ENCODE assay signal across 8 mouse cellular contexts in the genomic region with DNA sequence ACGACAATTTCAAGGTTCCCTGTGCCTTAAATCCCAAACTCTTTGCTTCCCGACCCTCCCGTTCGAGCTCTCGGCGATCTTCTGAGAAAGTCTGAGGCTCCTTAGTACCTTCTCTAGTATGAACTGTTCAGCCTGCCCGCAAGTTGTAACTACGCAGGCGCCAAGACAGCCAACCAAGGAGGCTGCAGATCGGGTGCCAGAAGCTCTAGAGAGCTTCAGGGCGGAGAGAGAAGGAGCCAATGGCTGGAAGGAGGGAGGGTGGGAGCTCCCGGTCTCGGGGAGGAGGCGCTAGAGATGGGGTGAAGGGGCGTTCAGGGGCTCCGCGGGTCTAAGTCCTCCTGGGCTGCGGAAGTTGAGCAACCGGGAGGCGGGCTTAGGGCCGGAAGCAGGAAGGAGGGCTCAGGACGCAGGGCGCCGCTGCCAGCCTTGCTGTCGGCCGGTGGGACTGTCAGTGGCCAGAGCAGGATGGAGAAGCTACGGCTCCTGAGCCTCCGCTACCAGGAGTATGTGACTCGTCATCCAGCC. TPM values are rescaled to one million over a fixed set of nuclear protein-coding genes. Genes with fewer than 3 reads are reported as not detected.
A peak's percentile ranks its signal among the peaks of the same experiment; 100 is the strongest.
DNase-seq lines count a peak whose midpoint lies in the region; ATAC-seq and TF ChIP-seq lines count a peak whose summit lies in the region.

No protein-coding gene starts in this region.

- peak overlapping the region; percentile 90 for H3K4me2 ChIP-seq in embryonic facial prominence, embryonic 15.5 days (replicated peaks)
- H3K4me2 ChIP-seq in limb, embryonic 14.5 days (replicated peaks; ENCODE audit: low read depth, low read length, severe bottlenecking): peak overlapping the region; percentile 99
- H3K4me2 ChIP-seq in midbrain, postnatal 0 days (ENCODE audit: low read depth, low read length, poor library complexity, severe bottlenecking): peak overlapping the region; percentile 90

- DNase-seq in 416B (ENCODE audit: low read depth): peak; percentile 99
- peak; percentile 97 for DNase-seq in heart, adult 8-10 months (ENCODE audit: low spot score)
- DNase-seq in kidney, adult 9 months: peak; percentile 99
- peak; percentile 98 for DNase-seq in limb, embryonic 14.5 days (ENCODE audit: low spot score)
- DNase-seq in midbrain, postnatal 0 days (ENCODE audit: low spot score): peak; percentile 99
- peak; percentile 80 to 86 for DNase-seq in spleen, postnatal 14 days (ENCODE audit: low spot score in 2 of 2)

- peak overlapping the region; percentile 96 for H3K4me3 ChIP-seq in bone marrow, adult 2 months (replicated peaks; ENCODE audit: control insufficient read depth, low read depth, low read length)
- peak overlapping the region; percentile 81 for H3K4me3 ChIP-seq in embryonic facial prominence, embryonic 15.5 days (replicated peaks)
- peak overlapping the region; percentile 63 for H3K4me3 ChIP-seq in limb, embryonic 14.5 days (replicated peaks; ENCODE audit: low read length)
- H3K4me3 ChIP-seq in midbrain, postnatal 0 days (ENCODE audit: low read depth, low read length): peak overlapping the region; percentile 60

- no peak for TF ChIP-seq CTCF in bone marrow, adult 2 months (IDR thresholded peaks at IDR 0.05; ENCODE audit: control insufficient read depth, insufficient read depth, low read length)
- peak; percentile 31; the same call in 1 of the 2 replicates for TF ChIP-seq CTCF in midbrain, postnatal 0 days (IDR thresholded peaks at IDR 0.05)

- H3K27me3 ChIP-seq in embryonic facial prominence, embryonic 15.5 days: peaks cover 21% of the 10 kb centered on the region
- no peaks in the 10 kb centered on the region; the same call in 1 of the 2 replicates for H3K27me3 ChIP-seq in limb, embryonic 14.5 days (ENCODE audit: control insufficient read depth, insufficient read depth, low read length)
- peaks cover 1% of the 10 kb centered on the region; the same call in 1 of the 2 replicates for H3K27me3 ChIP-seq in midbrain, postnatal 0 days (ENCODE audit: insufficient read depth, low read length)

- peak overlapping the region; percentile 90 for H3K27ac ChIP-seq in bone marrow, adult 2 months (ENCODE audit: control insufficient read depth, insufficient read depth, low read depth, low read length, poor library complexity)
- peak overlapping the region; percentile 96 for H3K27ac ChIP-seq in embryonic facial prominence, embryonic 15.5 days (replicated peaks)
- H3K27ac ChIP-seq in limb, embryonic 14.5 days (replicated peaks; ENCODE audit: low read depth, low read length): peak overlapping the region; percentile 83
- H3K27ac ChIP-seq in midbrain, postnatal 0 days (ENCODE audit: low read depth, low read length): peak overlapping the region; percentile 74

- peak; percentile 95 for ATAC-seq in embryonic facial prominence, embryonic 15.5 days (ENCODE audit: insufficient number of reproducible peaks, low FRiP score, low TSS enrichment, low read depth)
- peak; percentile 93 for ATAC-seq in limb, embryonic 14.5 days (ENCODE audit: low FRiP score, low read depth)
- peak; percentile 94 for ATAC-seq in midbrain, postnatal 0 days (ENCODE audit: low FRiP score)

- under 1% methylated on average over 29 of the region's 29 CpGs for WGBS in bone marrow, adult 2 months
- WGBS in embryonic facial prominence, embryonic 15.5 days: 0% methylated on average over 29 of the region's 29 CpGs
- WGBS in limb, embryonic 14.5 days: 0% methylated on average over 25 of the region's 29 CpGs
- 2% methylated on average over 29 of the region's 29 CpGs for WGBS in midbrain, postnatal 0 days

- no peaks in the 10 kb centered on the region for H3K9me3 ChIP-seq in embryonic facial prominence, embryonic 15.5 days (replicated peaks)
- H3K9me3 ChIP-seq in limb, embryonic 14.5 days (ENCODE audit: control insufficient read depth, low read length): no peaks in the 10 kb centered on the region
- H3K9me3 ChIP-seq in midbrain, postnatal 0 days (ENCODE audit: low read length): no peaks in the 10 kb centered on the region

- peaks cover 30% of the 10 kb centered on the region for H3K36me3 ChIP-seq in embryonic facial prominence, embryonic 15.5 days
- H3K36me3 ChIP-seq in limb, embryonic 14.5 days (ENCODE audit: control insufficient read depth, insufficient read depth, low read length): peaks cover 15% of the 10 kb centered on the region
- peaks cover 21% of the 10 kb centered on the region for H3K36me3 ChIP-seq in midbrain, postnatal 0 days (ENCODE audit: insufficient read depth, low read length)

- H3K9ac ChIP-seq in embryonic facial prominence, embryonic 15.5 days: peak overlapping the region; percentile 70
- H3K9ac ChIP-seq in limb, embryonic 14.5 days (ENCODE audit: low read depth, low read length, severe bottlenecking): peak overlapping the region; percentile 58
- H3K9ac ChIP-seq in midbrain, postnatal 0 days (replicated peaks; ENCODE audit: low read length, poor library complexity, severe bottlenecking): peak overlapping the region; percentile 60

- H3K4me1 ChIP-seq in bone marrow, adult 2 months (ENCODE audit: control insufficient read depth, insufficient read depth, low read length): peaks cover 5% of the 10 kb centered on the region
- H3K4me1 ChIP-seq in embryonic facial prominence, embryonic 15.5 days: peaks cover 49% of the 10 kb centered on the region
- H3K4me1 ChIP-seq in limb, embryonic 14.5 days (ENCODE audit: control insufficient read depth, insufficient read depth, low read length): peaks cover 30% of the 10 kb centered on the region
- H3K4me1 ChIP-seq in midbrain, postnatal 0 days (ENCODE audit: insufficient read depth, low read length): peaks cover 28% of the 10 kb centered on the region

- TF ChIP-seq POLR2A in bone marrow, adult 2 months (IDR thresholded peaks at IDR 0.05; ENCODE audit: borderline replicate concordance, control insufficient read depth, low read depth, low read length): peak; percentile 92
- TF ChIP-seq POLR2A in limb, embryonic 14.5 days (IDR thresholded peaks at IDR 0.05; ENCODE audit: borderline replicate concordance, extremely low read depth, insufficient read depth, insufficient read length): no peak

RNA-seq across cellular contexts. Expression of gene Large2, which starts 0.5 kb away (rescaled TPM):
- polyA plus RNA-seq in bone marrow, adult 2 months (2011; ENCODE audit: insufficient read depth, insufficient read length, low replicate concordance, missing spikeins): not detected in 2 replicates
- polyA plus RNA-seq in embryonic facial prominence, embryonic 15.5 days (2015; fragmentation: Nextera tagmentation; extraction: Ambion mirVana): 22.5 and 23.6 TPM in 2 replicates
- total RNA-seq in heart, adult 8-10 months (2022): under 1 TPM in 1 of 4 experiments, not detected in 3; 0.75 TPM
- 32.7 and 41.1 TPM in 2 replicates for polyA plus RNA-seq in limb, embryonic 14.5 days (2012; rRNA removed)
- 15.0 and 16.3 TPM in 2 replicates for polyA plus RNA-seq in limb, embryonic 14.5 days (2014; fragmentation: Nextera tagmentation; extraction: Ambion mirVana)
- total RNA-seq in midbrain, postnatal 0 days (2014; rRNA removed): 1.4 TPM in 2 replicates
- 1.5 and 1.6 TPM in 2 replicates for polyA plus RNA-seq in midbrain, postnatal 0 days (2015; fragmentation: Nextera tagmentation; extraction: Ambion mirVana)

RNA-seq across cellular contexts. Expression of gene Pex16, which starts 0.7 kb away (rescaled TPM):
- polyA plus RNA-seq in bone marrow, adult 2 months (2011; ENCODE audit: insufficient read depth, insufficient read length, low replicate concordance, missing spikeins): 14.9 and 15.4 TPM in 2 replicates
- 27.8 and 28.8 TPM in 2 replicates for polyA plus RNA-seq in embryonic facial prominence, embryonic 15.5 days (2015; fragmentation: Nextera tagmentation; extraction: Ambion mirVana)
- 10 to 100 TPM; 22.2 to 28.5 (median 25.3) TPM for total RNA-seq in heart, adult 8-10 months (2022)
- 26.4 and 30.6 TPM in 2 replicates for polyA plus RNA-seq in limb, embryonic 14.5 days (2012; rRNA removed)
- 22.3 TPM in 2 replicates for polyA plus RNA-seq in limb, embryonic 14.5 days (2014; fragmentation: Nextera tagmentation; extraction: Ambion mirVana)
- 23.6 and 31.8 TPM in 2 replicates for total RNA-seq in midbrain, postnatal 0 days (2014; rRNA removed)
- 43.4 and 51.5 TPM in 2 replicates for polyA plus RNA-seq in midbrain, postnatal 0 days (2015; fragmentation: Nextera tagmentation; extraction: Ambion mirVana)

RNA-seq across cellular contexts. Expression of gene 1700029I15Rik, which starts 7.2 kb away (rescaled TPM):
- polyA plus RNA-seq in bone marrow, adult 2 months (2011; ENCODE audit: insufficient read depth, insufficient read length, low replicate concordance, missing spikeins): 2.9 and 6.7 TPM in 2 replicates
- 3.4 and 6.3 TPM in 2 replicates for polyA plus RNA-seq in embryonic facial prominence, embryonic 15.5 days (2015; fragmentation: Nextera tagmentation; extraction: Ambion mirVana)
- total RNA-seq in heart, adult 8-10 months (2022): 1 to 10 TPM in 2 of 4 experiments, under 1 TPM in 2; 0.26 to 1.5 (median 0.86) TPM
- polyA plus RNA-seq in limb, embryonic 14.5 days (2012; rRNA removed): 3.1 and 3.5 TPM in 2 replicates
- polyA plus RNA-seq in limb, embryonic 14.5 days (2014; fragmentation: Nextera tagmentation; extraction: Ambion mirVana): 1.7 and 2.4 TPM in 2 replicates
- total RNA-seq in midbrain, postnatal 0 days (2014; rRNA removed): 0.76 and 8.6 TPM in 2 replicates
- polyA plus RNA-seq in midbrain, postnatal 0 days (2015; fragmentation: Nextera tagmentation; extraction: Ambion mirVana): 3.1 and 4.7 TPM in 2 replicates

RNA-seq across cellular contexts. Expression of gene Mapk8ip1, which starts 25.9 kb away (rescaled TPM):
- 0.45 and 2.0 TPM in 2 replicates for polyA plus RNA-seq in bone marrow, adult 2 months (2011; ENCODE audit: insufficient read depth, insufficient read length, low replicate concordance, missing spikeins)
- 34.0 and 34.6 TPM in 2 replicates for polyA plus RNA-seq in embryonic facial prominence, embryonic 15.5 days (2015; fragmentation: Nextera tagmentation; extraction: Ambion mirVana)
- 1 to 10 TPM; 3.4 to 4.6 (median 3.9) TPM for total RNA-seq in heart, adult 8-10 months (2022)
- polyA plus RNA-seq in limb, embryonic 14.5 days (2012; rRNA removed): 42.5 and 54.8 TPM in 2 replicates
- 12.9 and 13.8 TPM in 2 replicates for polyA plus RNA-seq in limb, embryonic 14.5 days (2014; fragmentation: Nextera tagmentation; extraction: Ambion mirVana)
- total RNA-seq in midbrain, postnatal 0 days (2014; rRNA removed): 286 and 357 TPM in 2 replicates
- 176 and 178 TPM in 2 replicates for polyA plus RNA-seq in midbrain, postnatal 0 days (2015; fragmentation: Nextera tagmentation; extraction: Ambion mirVana)

RNA-seq across cellular contexts. Expression of gene Cry2, which starts 58.7 kb away (rescaled TPM):
- polyA plus RNA-seq in bone marrow, adult 2 months (2011; ENCODE audit: insufficient read depth, insufficient read length, low replicate concordance, missing spikeins): 4.8 and 8.0 TPM in 2 replicates
- 30.6 and 33.9 TPM in 2 replicates for polyA plus RNA-seq in embryonic facial prominence, embryonic 15.5 days (2015; fragmentation: Nextera tagmentation; extraction: Ambion mirVana)
- 10 to 100 TPM; 22.6 to 35.6 (median 32.8) TPM for total RNA-seq in heart, adult 8-10 months (2022)
- 27.2 and 33.5 TPM in 2 replicates for polyA plus RNA-seq in limb, embryonic 14.5 days (2012; rRNA removed)
- 30.2 and 34.8 TPM in 2 replicates for polyA plus RNA-seq in limb, embryonic 14.5 days (2014; fragmentation: Nextera tagmentation; extraction: Ambion mirVana)
- total RNA-seq in midbrain, postnatal 0 days (2014; rRNA removed): 41.9 and 48.4 TPM in 2 replicates
- 50.6 and 55.2 TPM in 2 replicates for polyA plus RNA-seq in midbrain, postnatal 0 days (2015; fragmentation: Nextera tagmentation; extraction: Ambion mirVana)

Comparison
In these comparisons a context has a peak if more than half of its experiments do, and no peak if none do; other contexts are left out.
1. Peak in every context shown above with its lines: DNase-seq, ATAC-seq, H3K4me3 ChIP-seq and H3K27ac ChIP-seq.